Mouse (Mus musculus) retina, embryonic 14.5 days (tissue): ENCODE data around the gene Tmod1.
A peak's percentile ranks its signal among the peaks of the same experiment; 100 is the strongest.

Source experiments
- DNase-seq: peaks from one replicate; pipeline ENCODE4 v3.0.0-alpha.2; 2015; ENCODE audit warnings: low spot score

The Tmod1 gene

DNA sequence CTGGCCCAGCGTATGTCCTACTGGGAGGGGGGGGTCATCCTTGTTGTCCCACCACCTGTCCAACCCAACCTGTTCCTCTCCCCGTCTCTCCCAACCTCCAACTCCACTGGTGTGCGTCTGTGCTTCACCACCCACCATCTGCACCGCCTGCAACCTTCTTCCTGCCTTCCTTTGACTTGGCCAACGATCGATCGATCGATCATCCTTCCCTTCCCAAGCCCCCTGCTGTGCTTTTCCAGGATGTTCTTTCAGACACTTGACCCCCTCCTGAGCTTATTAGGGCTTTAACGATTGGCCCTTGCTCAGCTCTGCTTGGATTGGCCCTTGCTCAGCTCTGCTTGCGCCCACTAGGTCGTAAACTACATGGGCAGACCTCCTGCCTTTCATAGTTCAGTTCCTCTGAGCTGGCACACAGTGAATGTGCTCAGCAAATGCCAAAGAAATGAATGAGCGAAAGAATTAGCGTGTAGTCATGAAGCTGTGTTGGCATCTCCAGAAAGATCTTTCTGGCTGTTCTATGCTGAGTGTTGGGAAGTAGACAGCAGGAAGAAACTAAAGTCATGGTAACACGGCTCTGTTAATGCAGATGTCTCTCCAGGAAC lies 50.9 kb downstream of the Tmod1 start:
- DNase-seq, result no peak

DNA sequence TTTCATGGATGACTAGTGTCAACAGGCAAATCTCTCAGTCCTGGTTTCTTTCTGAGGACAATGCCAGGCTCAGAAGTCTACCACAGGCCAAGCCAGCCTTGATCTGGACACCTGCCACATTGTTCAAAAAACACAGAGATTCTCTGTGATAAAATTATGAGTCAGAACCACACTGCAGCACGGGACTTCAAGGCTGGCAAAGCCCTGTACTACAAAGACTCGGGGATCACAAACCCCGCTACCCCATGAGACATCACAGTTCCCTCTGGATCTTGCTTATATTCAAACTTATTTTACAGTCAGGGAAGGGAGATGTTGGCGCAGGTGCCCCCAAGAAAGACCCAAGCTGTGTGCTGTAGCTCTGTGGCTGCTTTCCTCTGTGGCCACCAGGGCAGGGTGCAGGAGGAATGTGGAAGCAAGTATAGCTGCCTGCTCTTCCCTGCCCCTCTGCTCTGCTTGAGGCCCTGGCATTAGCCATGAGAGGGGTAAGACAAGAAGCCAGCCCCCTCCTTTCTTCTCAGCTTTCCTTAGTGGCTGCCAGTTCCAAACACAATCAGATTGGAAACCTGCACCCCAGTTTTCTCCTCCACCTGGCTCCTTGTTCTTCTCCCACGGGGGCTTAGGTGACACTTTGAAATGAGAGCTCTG lies 53.8 kb downstream of the Tmod1 start:
- no peak for DNase-seq

DNA sequence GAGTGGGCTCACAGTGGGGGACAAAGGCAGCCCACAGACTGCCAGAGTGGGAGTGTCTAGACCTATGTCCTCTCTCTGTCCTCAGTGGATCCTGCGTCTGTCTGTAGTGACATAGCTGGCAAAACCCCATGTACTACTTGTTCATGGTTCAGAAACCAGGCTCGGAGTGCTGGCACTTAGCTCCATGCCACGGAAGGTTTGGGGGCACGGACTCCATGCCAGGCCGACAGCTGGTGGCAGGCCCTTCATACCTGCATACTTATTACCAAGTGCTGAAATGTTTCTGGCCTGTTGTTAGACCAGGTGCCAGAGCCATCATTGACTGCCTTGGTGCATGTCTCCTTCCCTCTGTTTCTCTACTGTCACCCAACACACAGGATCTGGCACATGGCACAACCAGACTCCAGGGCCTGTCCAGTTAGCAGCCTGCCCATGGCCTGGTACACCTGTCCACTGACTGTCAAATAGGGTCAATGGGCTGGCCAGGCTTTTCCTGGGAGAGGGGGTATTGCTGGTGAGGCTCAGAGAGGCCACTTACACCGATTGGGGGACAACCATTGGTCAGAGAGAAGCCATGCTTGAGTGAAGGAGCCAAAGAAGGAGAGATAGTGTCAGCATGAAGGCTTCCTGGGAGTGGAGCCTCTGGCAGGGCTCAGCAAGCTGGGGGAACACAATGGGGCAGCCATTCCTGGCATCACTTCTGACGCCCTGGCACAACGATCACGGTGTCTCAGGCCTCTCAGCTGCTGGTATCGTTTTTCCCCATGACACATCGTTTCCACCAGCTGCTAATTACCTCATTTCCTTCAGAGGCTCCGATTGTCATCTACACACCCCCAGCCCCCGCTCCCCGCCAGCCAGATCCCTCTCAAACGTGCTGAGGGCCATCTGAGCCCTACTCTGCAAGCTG lies 56.4 kb downstream of the Tmod1 start:
- DNase-seq, result no peak

DNA sequence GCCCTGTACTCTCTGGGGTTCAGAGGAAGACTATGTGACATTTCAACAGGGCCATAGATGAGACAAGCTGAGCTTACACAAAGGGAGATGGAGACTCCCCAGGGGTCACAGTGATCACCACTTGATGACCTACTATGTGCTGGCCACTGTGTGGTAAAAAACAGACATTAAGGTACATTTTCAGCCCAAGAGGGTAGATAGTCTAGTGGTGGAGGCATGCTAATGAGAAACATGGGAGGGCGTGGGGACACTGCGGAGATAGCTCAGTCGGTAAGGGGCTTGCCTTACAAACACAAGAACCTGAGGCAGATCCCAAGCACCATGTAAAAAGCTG lies 57.1 kb downstream of the Tmod1 start:
- no peak for DNase-seq

DNA sequence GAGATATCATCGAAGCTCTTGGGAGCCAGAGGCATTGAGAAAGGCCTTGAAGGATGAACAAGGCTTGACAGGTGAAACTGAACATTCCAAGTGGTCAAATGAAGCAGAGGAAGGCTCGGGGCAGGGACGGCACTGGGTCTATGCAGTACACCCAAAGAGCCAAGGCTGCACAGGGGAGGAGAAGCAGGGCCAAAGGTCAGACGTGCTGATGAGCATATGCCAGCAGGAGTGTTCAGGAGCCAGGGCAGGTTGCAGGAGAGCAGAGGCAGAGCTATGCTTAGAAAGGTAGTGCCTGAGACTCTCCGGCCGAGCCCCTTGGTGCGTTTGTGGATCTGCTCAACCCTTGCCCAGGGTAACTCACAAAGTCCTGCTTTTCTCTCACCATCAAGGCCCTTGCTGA lies 57.8 kb downstream of the Tmod1 start:
- no peak for DNase-seq

DNA sequence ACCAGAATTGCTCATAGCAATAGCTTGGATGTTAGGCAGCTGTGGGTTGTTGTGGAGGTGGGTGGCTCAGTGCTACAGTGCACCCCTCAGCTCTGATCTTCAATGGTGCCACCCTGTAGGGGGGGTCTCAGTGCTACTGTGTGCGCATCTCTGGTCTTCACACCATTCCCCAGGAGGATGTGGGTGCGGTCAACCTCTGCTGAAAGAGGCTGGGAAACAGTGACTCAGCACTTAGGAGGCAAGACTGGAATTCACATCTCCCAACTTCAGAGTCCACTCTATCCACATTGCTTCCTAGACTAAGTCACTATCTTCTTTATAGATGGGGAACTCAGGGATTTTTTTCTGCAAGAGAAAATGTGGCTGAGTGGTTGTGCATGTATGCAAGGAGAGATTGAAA lies 58.9 kb downstream of the Tmod1 start:
- no peak for DNase-seq

DNA sequence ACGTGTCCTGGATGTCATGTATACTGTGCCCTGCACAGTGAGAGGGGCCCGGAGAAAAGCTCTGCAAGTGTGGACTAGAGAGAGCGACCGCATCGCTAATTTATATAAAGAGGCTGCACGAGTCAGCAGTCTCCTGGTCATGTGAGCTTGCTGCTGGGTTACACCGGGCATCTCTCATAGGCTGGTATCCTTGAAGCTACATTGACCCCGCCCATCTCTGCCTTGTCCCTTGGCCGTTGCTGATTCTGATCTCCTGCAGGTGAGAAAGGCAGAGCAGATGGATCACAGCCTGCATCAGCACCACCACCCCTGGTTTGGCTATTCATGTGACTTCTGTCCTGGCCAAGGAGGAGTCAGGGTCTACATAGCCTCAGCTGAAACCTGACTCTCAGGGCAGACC lies 60.4 kb downstream of the Tmod1 start:
- DNase-seq, result no peak

DNA sequence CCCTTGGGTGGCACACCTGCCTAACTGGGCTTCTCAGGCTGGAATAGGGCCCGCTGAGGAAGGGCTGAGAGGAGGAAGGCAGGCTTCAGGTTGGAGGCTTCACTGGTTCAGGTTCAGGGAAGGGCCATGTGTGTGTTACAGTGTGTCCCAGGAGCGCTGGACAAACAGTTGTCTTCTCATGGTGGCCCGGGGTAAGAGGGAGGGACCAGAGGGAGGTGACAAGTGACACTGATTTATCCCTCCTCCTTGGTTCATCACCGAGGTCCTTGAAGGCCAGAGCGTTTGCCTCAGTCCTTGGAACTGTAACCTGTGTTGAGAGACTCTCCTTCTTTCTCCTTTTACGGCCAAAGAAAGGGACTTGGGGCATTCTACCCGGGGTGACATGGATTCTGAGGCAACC lies 61.8 kb downstream of the Tmod1 start:
- no peak for DNase-seq

DNA sequence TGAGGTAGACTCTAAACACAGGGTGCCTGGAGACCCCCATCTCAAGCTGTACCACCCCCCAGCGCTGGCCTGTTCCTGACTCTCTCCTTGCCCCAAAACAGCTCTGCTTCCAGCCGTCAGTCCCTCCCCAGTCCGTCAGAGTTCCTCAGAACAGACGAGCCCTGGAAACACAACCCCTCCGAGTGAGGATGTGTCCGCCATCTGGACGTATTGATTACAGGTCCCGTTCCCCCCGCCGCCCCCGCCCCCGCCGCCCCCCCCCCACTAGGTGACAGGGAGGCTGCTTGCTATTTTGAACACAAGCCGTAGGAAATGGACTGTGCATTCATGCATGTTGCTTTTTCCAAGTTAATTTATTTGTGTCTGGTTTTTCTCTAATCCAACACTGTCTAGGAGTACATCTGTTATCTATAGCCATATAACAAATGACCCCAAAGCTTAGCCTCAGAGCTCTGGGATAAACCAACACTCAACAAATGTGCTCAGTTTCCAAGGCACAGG lies 62.5 kb downstream of the Tmod1 start:
- no peak for DNase-seq

DNA sequence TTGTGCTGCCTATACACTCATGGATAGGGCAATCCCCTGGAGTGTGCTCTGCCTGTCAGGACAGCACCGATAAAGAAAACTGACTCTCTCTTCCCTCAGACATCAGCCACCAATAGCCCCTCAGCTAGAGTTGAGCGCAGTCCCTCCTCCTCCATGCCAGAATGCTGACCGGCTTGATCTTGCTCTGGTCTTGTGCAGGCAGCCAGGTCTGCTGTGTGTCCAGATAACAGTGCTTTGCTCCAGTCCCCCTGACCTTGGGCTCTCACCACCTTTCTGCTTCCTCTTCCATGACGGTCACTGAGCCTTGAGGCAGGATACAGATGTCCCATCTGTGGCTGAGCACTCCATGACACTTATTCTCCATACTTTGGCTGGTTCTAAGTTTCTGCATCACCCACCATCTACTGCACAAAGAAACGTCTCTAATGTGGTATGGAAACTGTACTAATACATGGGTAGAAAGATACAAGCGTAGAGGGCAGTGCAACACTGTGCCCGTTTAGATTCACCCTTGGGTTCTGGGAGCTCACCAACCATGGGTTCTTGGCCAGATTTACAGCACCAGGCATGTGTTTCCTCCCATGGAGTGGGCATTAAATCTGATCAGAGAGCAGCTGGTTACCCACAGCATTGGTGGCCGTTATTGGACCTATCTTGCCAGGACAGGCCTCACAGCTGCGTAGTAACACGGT lies 63.5 kb downstream of the Tmod1 start:
- DNase-seq, result no peak

DNA sequence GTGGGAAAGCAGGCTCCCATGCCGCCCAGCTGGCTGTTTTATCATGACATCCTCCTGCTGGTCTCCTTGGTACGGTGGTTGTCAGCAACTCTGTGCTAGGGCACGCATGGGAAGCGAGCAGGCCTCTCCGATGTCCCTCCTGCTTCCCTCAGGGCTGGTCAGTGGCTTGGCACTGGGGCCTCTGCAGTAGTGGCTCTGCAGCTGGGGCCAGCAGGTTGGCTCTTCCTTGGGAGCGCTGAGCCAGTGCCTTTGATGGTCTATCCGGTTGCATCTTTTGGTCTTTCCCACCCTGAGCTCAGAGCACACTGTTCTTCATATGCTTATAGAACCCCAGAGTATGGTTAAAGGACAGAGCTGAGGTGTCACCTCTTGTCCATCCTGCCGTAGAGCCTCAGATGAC lies 71.3 kb downstream of the Tmod1 start:
- no peak for DNase-seq

DNA sequence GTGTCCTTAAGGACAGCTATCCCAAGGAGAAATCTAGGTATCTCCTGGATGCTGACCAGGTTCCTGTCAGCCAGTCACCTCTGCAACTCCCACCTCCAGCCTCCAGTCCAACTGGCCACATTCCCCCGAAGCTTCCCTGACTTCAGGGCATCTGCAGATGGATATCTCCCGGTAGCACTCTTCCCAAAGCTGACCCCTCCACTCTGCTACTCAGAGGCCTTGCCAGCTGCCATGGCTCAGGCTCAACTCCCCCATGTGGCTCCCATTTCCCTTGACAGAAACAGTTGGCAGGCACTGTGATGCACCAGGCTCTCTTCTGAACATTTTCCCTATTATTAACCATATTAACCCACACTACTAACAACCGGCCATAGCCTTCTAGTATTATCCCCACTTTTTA lies 72.6 kb downstream of the Tmod1 start:
- no peak for DNase-seq

DNA sequence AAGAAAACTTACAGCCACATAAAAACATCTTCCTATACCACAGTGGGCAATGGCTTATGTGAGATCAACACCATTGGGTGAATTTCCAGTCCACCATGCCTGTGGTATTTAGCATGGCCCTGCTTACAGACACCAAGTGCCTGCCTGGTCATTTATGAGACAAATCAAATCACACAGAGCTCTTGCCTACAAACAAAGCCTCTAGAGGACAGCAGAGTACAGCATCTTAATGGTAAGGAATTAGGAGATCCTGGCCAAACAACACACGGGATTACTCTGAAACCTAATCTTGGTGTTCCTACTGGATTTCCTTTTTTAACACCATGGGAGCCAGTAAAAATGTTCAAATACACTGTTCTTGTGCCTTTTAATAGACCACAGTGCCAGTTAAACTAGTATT lies 76.6 kb downstream of the Tmod1 start:
- no peak for DNase-seq

DNA sequence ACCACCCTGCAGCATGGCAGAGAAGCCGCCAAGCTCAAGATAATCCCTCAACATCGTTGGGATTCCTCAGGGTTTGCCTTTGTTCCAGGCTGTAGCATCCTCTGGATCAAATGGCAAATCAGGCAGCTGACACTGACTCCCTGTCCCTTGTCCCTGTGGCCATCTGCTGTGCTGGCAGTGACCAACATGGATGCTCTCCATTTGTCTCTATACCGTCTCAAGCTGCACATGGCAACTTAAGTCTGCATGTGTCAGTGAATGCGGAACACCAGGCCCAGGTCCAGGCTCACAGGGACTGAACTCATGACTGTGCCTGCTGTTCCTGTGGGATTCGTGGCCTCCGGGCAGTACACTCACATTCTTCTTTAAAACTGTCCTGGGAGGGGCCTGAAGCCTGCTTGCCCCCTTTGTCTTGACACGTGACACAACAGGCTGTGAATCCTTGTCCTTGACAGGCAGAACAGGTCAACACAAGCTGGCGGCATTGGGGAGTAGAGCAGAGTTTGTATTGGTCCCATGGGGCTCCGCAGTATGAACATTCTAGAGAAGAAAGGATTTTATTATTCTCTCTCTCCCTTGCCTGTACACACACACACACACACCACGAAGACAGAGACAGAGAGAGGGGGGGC lies 77.9 kb downstream of the Tmod1 start:
- no peak for DNase-seq

DNA sequence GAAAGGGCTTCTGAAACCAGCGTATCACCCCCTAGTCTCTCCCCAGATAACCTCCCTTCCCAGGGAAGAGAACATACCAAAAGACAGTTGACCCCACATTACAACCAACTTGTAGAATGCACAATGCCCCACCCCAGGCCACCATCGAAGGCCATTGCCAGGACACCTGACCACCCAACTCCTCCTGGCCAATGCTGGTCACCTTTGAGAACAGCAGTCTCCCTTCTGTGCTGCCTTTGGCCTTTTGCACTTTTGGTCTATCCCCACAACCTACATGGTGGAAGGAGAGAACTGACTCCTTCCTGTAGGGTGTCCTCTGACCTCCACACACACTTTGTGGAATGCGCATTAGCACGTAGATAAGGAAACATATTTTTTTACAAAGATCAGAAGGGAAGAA lies 78.8 kb downstream of the Tmod1 start:
- DNase-seq, result no peak

DNA sequence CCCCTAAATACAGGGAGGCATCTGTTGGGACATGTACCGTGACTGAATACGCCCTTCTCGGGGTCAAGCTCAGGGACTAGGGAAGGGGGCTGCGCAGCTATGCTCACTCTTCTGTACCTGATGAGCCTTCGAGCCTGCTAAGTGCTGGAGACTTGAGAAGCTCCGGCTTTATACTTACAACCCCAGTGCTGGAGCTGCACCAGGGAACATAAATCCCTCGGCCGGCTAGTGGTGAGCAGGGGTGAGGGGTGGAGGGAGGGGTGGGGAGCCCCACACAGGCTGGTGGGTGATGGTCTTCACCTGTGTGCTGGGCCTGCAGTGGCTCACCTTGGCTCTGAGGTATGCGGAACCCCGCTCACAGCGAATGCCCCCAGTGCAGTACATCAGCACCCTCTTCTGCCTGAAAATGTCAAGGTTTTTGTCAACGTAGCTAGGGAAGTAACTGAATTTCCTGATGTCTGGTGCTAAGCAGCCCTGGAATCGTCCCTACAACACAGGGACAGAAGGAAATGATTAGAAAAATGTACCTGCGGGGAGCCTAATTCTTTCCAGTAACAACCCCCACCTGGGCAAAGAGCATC lies 80.9 kb downstream of the Tmod1 start:
- no peak for DNase-seq

DNA sequence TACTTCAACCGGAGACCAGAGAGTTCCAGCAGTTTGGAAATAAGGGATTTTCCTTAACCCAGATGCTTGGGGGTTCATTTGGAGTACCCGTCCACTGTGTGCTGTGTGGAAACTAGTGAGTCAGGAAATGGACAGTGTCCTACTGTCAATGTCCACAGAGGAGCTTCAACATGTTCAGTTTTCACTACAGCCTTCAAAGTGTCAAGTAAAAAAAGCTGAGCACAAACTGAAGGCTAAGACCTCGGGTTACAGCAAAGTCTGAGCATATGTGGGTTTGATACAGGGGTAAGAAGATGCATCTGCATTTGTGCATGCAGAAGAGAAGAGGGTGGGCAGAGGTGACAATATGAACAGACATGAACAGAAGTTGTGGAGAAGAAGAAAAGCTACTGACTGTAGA lies 82.0 kb downstream of the Tmod1 start:
- DNase-seq, result no peak

DNA sequence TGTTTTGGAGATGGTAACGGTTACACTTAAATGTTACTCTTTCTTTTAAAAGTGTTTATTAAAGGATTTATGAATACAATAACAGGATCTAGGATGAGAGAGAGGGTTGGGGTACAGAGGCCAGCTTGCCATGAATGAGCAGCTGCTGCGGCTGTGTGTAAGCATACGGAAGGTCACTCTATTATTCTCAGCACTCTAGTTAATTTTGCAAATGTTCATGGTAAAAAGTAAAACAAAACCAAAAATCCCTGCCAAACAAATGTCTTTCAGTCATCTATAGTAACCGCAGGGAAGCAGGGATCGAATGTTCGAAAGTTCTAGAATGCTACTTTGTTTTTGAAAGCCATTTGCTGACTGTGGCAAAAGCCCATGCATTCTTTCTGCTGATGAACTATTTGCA lies 84.6 kb downstream of the Tmod1 start:
- no peak for DNase-seq

DNA sequence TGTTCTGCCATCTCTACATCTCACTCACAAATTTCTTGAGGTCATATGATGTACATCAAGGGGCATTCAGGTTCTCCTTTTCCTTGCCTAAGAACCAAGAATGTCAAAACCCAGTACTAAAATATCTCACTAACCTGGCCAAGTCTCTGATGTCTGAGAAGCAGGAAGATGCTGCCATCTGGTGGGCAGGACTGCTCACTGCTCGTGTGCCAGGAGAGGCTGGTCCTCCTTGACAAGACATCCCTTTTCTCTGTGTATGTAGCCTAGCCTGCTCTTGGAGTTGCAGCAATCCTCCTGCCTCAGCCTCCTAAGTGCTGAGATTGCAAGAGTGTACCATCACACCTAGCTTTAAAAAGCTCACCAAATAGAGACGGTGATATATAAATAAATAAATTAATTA lies 87.8 kb downstream of the Tmod1 start:
- peak; percentile 87 for DNase-seq

DNA sequence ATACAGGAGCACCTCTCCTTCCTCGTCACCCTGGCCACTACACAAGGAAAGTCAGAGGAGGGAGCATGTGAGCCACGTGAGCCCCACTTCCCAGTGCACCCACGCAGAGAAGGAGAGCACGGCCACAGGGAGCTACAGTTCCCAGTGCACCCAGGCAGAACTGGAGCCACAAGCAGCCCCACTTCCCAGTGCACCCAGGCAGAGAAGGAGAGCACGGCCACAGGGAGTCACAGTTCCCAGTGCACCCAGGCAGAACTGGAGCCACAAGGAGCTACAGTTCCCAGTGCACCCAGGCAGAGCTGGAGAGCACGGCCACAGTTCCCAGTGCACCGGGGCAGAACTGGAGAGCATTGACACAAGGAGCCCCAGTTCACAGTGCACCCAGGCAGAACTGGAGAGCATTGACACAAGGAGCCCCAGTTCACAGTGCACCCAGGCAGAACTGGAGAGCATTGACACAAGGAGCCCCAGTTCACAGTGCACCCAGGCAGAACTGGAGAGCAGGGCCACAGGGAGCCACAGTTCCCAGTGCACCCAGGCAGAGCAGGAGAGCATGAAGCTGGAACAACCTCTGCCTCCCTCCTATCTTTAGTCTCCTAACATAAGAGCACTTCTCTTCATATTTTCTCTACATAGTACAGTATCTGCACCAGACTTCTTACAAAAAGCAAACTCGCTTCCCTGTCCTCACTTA lies 90.7 kb downstream of the Tmod1 start:
- no peak for DNase-seq

DNA sequence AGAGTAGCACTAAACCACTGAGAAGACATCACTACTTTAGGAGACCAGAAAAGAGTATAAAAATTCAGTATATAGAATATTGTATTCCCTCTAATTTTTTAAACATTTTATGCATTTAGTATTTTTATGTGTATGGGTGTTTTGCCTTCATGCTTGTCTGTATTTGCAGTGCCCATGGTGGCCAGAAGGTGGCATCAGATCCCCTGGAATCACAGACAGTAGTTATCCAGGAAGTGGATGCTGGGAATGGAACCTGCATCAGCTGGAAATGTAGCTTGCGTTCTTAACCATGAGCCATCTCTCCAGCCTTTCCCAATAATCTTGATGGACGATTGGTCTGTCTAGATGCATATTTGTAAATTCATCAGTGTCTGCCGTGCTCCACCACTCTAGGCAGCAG lies 91.5 kb downstream of the Tmod1 start:
- peak; percentile 71 for DNase-seq
